Mouse (Mus musculus) G1E-ER4 (cell line): ENCODE results near the gene Eif4g2. TPM values are rescaled to one million over a fixed set of nuclear protein-coding genes. Genes with fewer than 3 reads are reported as not detected.

Source experiments
- GATA1 ChIP-seq: IDR thresholded peaks from one replicate; pipeline ENCODE4 v1.8.0; 2012; ENCODE audit warnings: low read length, inconsistent platforms
- polyA plus RNA-seq: library from polyadenylated mRNA; stranded (reverse); fragments of >175 nt; gene quantifications from 2 replicates; pipeline ENCODE4 v1.2.3, GENCODE M21; 2012

The Eif4g2 gene
- polyA plus RNA-seq, 1 experiment = 2,405 TPM

- no peak for TF ChIP-seq GATA1
Observed at GRCm38 (mm10) chr7:111029046-111029553, 53.7 kb downstream of the Eif4g2 start.

GRCm38 (mm10) chr7:111028281-111029045, 54.4 kb downstream of the Eif4g2 start, which contains the start of gene Ctr9:
Gene Ctr9 (plus strand): TSS chr7:111028951.
- TF ChIP-seq GATA1 = no peak

- TF ChIP-seq GATA1 = no peak
Observed at GRCm38 (mm10) chr7:111024912-111025311, 57.9 kb downstream of the Eif4g2 start.

- TF ChIP-seq GATA1 = no peak
Observed at GRCm38 (mm10) chr7:111024068-111024594, 58.7 kb downstream of the Eif4g2 start.

GRCm38 (mm10) chr7:111020814-111021213, 62.0 kb downstream of the Eif4g2 start:
- TF ChIP-seq GATA1 = no peak

Other genes with a start within 250 kb of the Eif4g2 start
- 1.8 and 3.0 TPM in 2 replicates for gene Rnf141, start 238.6 kb downstream of the Eif4g2 start, polyA plus RNA-seq
- not detected in 2 replicates for gene Lyve1, start 219.8 kb downstream of the Eif4g2 start, polyA plus RNA-seq
- 0.08 and 0.11 TPM in 2 replicates for gene Mrvi1, start 100.6 kb downstream of the Eif4g2 start, polyA plus RNA-seq
- gene Ctr9, start 54.1 kb downstream of the Eif4g2 start, polyA plus RNA-seq = 15.0 and 16.0 TPM in 2 replicates